Comparison of ENCODE assay signal across 8 mouse cellular contexts in the genomic region with DNA sequence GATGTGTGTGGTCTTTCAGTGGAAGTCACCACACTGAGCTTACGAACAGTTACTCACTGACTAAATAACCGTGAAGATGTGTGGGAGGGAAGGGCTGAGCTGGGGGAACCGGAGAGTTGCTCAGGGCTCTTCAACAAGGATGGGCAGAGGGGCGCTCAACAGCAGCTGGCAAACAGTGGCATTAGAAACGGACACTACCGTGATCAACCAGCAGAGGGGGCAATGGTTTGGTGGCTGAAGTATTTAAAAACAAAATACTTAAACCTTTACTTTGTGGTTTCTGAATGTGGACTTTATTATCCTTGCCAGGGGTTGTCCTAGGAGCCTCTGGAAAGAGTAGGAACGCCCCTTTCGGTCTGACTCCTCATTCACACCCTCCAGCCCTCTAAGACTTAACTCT. TPM values are rescaled to one million over a fixed set of nuclear protein-coding genes. Genes with fewer than 3 reads are reported as not detected.
DNase-seq lines count a peak whose midpoint lies in the region; ATAC-seq lines count a peak whose summit lies in the region.

No protein-coding gene starts in this region.

- intact Hi-C loops in heart, postnatal 10 days (cut with DNase I) = no loop called here
- intact Hi-C loops in left cerebral cortex, postnatal 36 days (cut with DNase I) = no loop called here

- H3K9ac ChIP-seq in hindbrain, embryonic 14.5 days = no peak overlapping the region
- no peak overlapping the region for H3K9ac ChIP-seq in hindbrain, embryonic 12.5 days
- H3K9ac ChIP-seq in neural tube, embryonic 11.5 days (ENCODE audit: low read length) = no peak overlapping the region

- H3K4me3 ChIP-seq in hindbrain, embryonic 14.5 days (replicated peaks; ENCODE audit: low read length) = no peak overlapping the region
- no peak overlapping the region for H3K4me3 ChIP-seq in hindbrain, embryonic 12.5 days
- no peak overlapping the region for H3K4me3 ChIP-seq in neural tube, embryonic 11.5 days (ENCODE audit: low read depth, low read length)

- no peaks in the 10 kb centered on the region for H3K36me3 ChIP-seq in hindbrain, embryonic 14.5 days (replicated peaks; ENCODE audit: control insufficient read depth, insufficient read depth)
- peaks cover 30% of the 10 kb centered on the region for H3K36me3 ChIP-seq in hindbrain, embryonic 12.5 days
- peaks cover 8% of the 10 kb centered on the region; the same call in 1 of the 2 replicates for H3K36me3 ChIP-seq in neural tube, embryonic 11.5 days (ENCODE audit: control insufficient read depth, insufficient read depth, low read length)

- no peaks in the 10 kb centered on the region for H3K9me3 ChIP-seq in hindbrain, embryonic 14.5 days (ENCODE audit: control insufficient read depth, low read length)
- H3K9me3 ChIP-seq in hindbrain, embryonic 12.5 days (replicated peaks) = no peaks in the 10 kb centered on the region
- no peaks in the 10 kb centered on the region for H3K9me3 ChIP-seq in neural tube, embryonic 11.5 days (ENCODE audit: control insufficient read depth, low read length)

- H3K27ac ChIP-seq in hindbrain, embryonic 14.5 days = no peak overlapping the region
- no peak overlapping the region for H3K27ac ChIP-seq in hindbrain, embryonic 12.5 days
- no peak overlapping the region for H3K27ac ChIP-seq in neural tube, embryonic 11.5 days (ENCODE audit: low read depth, low read length)

- H3K27me3 ChIP-seq in hindbrain, embryonic 14.5 days (ENCODE audit: control insufficient read depth, insufficient read depth, low read length) = no peaks in the 10 kb centered on the region
- H3K27me3 ChIP-seq in hindbrain, embryonic 12.5 days = no peaks in the 10 kb centered on the region
- H3K27me3 ChIP-seq in neural tube, embryonic 11.5 days (ENCODE audit: control insufficient read depth, insufficient read depth, low read length) = no peaks in the 10 kb centered on the region

- peak; percentile 56 for DNase-seq in hindbrain, embryonic 14.5 days (ENCODE audit: low spot score)
- peak; percentile 39 for DNase-seq in ES-CJ7 (ENCODE audit: low read depth, low spot score)
- peak; percentile 55 to 76 for DNase-seq in cerebellum, postnatal 14 days
- DNase-seq in heart, postnatal 10 days = peak; percentile 58 to 83
- DNase-seq in left cerebral cortex, postnatal 36 days (ENCODE audit: low spot score in 2 of 2) = peak; percentile 27 to 32
- DNase-seq in neural tube, embryonic 11.5 days (ENCODE audit: low spot score) = peak; percentile 32
- peak; percentile 71 to 75 for DNase-seq in thymus, postnatal 36 days

- H3K4me2 ChIP-seq in hindbrain, embryonic 14.5 days (replicated peaks) = no peak overlapping the region
- H3K4me2 ChIP-seq in hindbrain, embryonic 12.5 days (replicated peaks) = no peak overlapping the region
- no peak overlapping the region for H3K4me2 ChIP-seq in neural tube, embryonic 11.5 days (ENCODE audit: low read depth)

- no peak for ATAC-seq in hindbrain, embryonic 14.5 days (ENCODE audit: low FRiP score)
- ATAC-seq in hindbrain, embryonic 12.5 days (ENCODE audit: low FRiP score) = no peak
- ATAC-seq in neural tube, embryonic 11.5 days (ENCODE audit: insufficient read depth, low FRiP score, low TSS enrichment) = no peak

- H3K4me1 ChIP-seq in hindbrain, embryonic 14.5 days (replicated peaks; ENCODE audit: control insufficient read depth, insufficient read depth, low read length) = no peaks in the 10 kb centered on the region
- no peaks in the 10 kb centered on the region for H3K4me1 ChIP-seq in hindbrain, embryonic 12.5 days
- no peaks in the 10 kb centered on the region for H3K4me1 ChIP-seq in neural tube, embryonic 11.5 days (ENCODE audit: control insufficient read depth, insufficient read depth, low read length)

- WGBS in hindbrain, embryonic 14.5 days = 44% methylated on average over 8 of the region's 8 CpGs
- WGBS in hindbrain, embryonic 12.5 days = 55% methylated on average over 8 of the region's 8 CpGs
- 59% methylated on average over 8 of the region's 8 CpGs for WGBS in neural tube, embryonic 11.5 days

RNA-seq across cellular contexts. Expression of a gene that starts 10.2 kb away (rescaled TPM):
- polyA plus RNA-seq in hindbrain, embryonic 14.5 days (2014; fragmentation: Nextera tagmentation; extraction: Ambion mirVana) = 5.9 and 10.5 TPM in 2 replicates
- polyA plus RNA-seq in hindbrain, embryonic 12.5 days (2016; fragmentation: Nextera tagmentation; extraction: Ambion mirVana) = 29.3 and 30.6 TPM in 2 replicates
- under 1 TPM; 0.72 to 0.87 TPM for total RNA-seq in heart, postnatal 10 days (2021)
- total RNA-seq in left cerebral cortex, postnatal 36 days (2021) = 1 to 10 TPM; 1.0 to 1.1 TPM
- polyA plus RNA-seq in neural tube, embryonic 11.5 days (2014; fragmentation: Nextera tagmentation; extraction: Ambion mirVana) = 34.9 and 36.5 TPM in 2 replicates

RNA-seq across cellular contexts. Expression of a gene that starts 44.0 kb away (rescaled TPM):
- polyA plus RNA-seq in hindbrain, embryonic 14.5 days (2014; fragmentation: Nextera tagmentation; extraction: Ambion mirVana) = 25.4 and 35.9 TPM in 2 replicates
- polyA plus RNA-seq in hindbrain, embryonic 12.5 days (2016; fragmentation: Nextera tagmentation; extraction: Ambion mirVana) = 55.1 and 57.8 TPM in 2 replicates
- total RNA-seq in heart, postnatal 10 days (2021) = 1 to 10 TPM; 4.2 to 4.7 TPM
- total RNA-seq in left cerebral cortex, postnatal 36 days (2021) = 10 to 100 TPM in 1 of 2 experiments, 1 to 10 TPM in 1; 9.5 to 14.8 TPM
- 48.7 and 52.8 TPM in 2 replicates for polyA plus RNA-seq in neural tube, embryonic 11.5 days (2014; fragmentation: Nextera tagmentation; extraction: Ambion mirVana)
